ENCODE assay signal across 16 mouse cellular contexts in the genomic region with DNA sequence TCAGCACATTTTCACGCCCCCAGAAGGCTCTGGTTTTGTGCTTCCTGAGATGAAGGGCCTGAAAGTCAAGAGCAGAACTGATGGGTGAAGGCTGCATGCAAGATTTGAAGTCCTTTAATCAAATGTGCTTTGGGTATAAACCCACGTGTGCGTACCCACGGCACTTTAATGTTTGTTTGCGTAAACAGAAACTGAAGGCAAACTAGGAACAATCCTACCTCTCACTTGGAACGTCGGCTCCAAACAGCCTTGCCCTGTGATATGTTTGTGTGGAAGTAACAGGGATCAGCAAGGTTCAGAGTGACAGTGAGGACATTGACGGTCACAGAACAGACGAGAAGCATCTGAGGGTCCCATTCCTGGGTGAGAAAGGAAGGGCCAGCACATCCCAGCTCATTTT.
"Had no signal": no experiment of that assay in that cellular context is flagged by ENCODE, and none has a peak within 500 bp of the region (broad histone marks: within the 10 kb centered on the region; RNA-seq: fewer than 3 reads in every experiment).

No protein-coding gene starts in this region.

- H3K9ac ChIP-seq: neural tube, embryonic 13.5 days; neural tube, embryonic 15.5 days; stomach, embryonic 15.5 days had no signal

- H3K9me3 ChIP-seq: neural tube, embryonic 13.5 days; neural tube, embryonic 15.5 days; stomach, embryonic 15.5 days had no signal

- H3K4me3 ChIP-seq: neural tube, embryonic 13.5 days; neural tube, embryonic 15.5 days; stomach, embryonic 15.5 days had no signal

- DNase-seq: retina, postnatal 1 day; right cerebral cortex, adult 18-20 months; right cerebral cortex, postnatal 14 days; right cerebral cortex, postnatal 25 days; right cerebral cortex, postnatal 4 days; spleen, adult 18-20 months; thymus, adult 18-20 months; thymus, adult 2 months; thymus, postnatal 14 days; thymus, postnatal 25 days; thymus, postnatal 36 days; thymus, postnatal 4 days had no signal

- H3K4me2 ChIP-seq: neural tube, embryonic 13.5 days; neural tube, embryonic 15.5 days; stomach, embryonic 15.5 days had no signal

- H3K4me1 ChIP-seq: stomach, embryonic 15.5 days had no signal

- H3K27ac ChIP-seq: neural tube, embryonic 13.5 days; neural tube, embryonic 15.5 days; stomach, embryonic 15.5 days; stomach, postnatal 0 days had no signal

- H3K36me3 ChIP-seq: neural tube, embryonic 13.5 days; neural tube, embryonic 15.5 days; stomach, embryonic 15.5 days had no signal

- H3K27me3 ChIP-seq: neural tube, embryonic 13.5 days; neural tube, embryonic 15.5 days; stomach, embryonic 15.5 days had no signal
